Mouse (Mus musculus) right cerebral cortex, postnatal 4 days (tissue): ENCODE data around the gene Kdm4b.
A peak's percentile ranks its signal among the peaks of the same experiment; 100 is the strongest.

ENCODE experiments used
- DNase-seq: peaks from one replicate; pipeline ENCODE4 v3.0.0-alpha.2; 2022

Gene Kdm4b

DNA sequence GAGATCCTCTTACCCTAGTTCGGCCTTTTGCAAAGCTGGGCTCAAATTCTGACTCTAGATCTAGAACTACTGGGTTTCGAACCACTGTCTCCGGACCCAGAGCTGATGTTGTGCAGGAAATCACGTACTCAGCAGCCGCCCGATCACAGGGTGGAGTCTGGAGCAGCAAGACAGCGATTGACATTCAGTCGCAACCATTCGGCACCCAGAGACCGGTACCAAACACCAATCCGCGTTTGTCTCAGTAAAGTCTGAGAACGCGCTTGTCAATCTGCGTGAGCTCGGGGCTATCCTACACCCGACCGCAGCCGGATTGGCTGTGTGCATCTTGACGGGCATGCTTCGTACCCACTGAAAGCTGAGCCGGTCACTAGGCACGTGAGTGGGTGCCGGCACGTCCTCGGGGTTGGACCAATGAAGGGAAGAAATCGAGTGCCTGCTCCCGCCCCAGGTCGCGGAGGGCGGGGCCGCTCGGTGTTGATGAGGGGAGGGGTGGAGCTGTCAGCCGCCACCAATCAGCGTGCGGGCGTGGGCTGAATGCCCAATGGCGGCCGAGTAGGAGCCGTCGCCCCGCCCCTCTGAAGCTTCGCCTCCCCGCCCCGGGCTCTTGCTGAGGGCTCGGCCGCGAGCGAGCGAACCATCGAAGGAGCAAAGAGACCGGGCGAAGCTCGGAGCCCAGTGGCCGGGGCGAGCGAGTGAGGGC lies at the start of gene Kdm4b:
TSS of gene Kdm4b (plus strand) at position 613 of the 703 bp plus-strand sequence.
- DNase-seq = peak; percentile 99

DNA sequence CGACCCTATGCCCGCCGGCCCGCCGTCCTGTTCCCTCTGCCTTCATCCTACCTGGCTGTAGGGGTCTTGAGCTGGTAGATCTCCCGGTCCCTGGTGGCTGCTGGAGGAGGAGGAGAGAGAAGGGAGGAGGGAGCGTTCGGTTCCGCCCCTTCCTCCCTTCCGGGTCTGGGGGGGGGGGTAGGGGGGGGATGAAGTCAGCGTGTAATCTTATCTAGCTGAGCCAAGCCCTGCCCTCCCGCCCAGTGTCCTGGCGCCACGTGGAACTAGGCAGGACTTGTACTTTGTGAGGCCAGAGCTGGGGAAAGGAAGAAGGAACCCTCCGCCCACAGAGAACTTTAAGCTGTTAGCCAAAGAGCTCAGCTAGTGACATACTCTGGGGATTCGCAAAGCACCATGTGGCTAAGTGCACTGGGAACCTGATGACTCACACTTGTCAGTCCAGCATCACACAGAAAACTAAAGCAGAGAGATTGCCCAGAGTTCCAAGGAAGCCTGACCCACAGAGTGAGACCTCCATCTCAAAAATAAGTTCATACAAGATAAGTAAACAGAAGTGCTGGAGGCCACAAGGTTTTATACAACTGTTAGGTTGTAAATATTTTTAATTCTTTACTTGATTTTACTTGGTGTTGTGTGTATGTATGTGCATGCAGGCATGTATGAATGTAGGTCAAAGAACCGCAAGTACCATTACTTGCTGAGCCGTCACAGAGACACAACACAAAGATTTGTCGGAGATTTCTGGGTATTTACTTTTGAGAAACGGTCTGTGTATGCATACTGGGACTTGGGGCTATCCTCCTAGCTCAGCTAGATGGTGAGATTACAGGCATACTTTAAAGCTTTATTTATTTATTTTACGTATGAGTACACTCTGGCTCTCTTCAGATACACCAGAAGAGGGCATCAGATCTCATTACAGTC lies 49.0 kb upstream of the Kdm4b start, which contains the start of gene Ticam1:
TSS of gene Ticam1 (minus strand) at position 144 of the 924 bp plus-strand sequence.
- DNase-seq = peak; percentile 49

DNA sequence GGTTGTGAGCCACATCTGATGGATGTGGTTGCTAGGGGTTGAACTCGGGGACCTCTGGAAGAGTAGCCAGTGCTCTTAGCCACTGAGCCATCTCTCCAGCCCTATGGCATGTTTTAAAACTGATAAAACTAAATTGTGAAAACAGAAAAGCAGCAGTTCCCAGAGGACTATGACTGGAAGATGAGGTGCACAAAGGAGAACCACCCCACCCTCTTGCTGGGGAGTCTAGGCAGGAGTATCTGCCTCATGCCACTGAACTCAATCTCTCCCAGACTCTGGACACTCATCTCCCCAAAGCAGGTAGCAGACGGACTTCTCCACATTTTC lies 48.3 kb upstream of the Kdm4b start:
- DNase-seq = no peak

- no peak for DNase-seq
Measured at GRCm38 (mm10) chr17:56278340-56278739, 47.5 kb upstream of the Kdm4b start.

DNA sequence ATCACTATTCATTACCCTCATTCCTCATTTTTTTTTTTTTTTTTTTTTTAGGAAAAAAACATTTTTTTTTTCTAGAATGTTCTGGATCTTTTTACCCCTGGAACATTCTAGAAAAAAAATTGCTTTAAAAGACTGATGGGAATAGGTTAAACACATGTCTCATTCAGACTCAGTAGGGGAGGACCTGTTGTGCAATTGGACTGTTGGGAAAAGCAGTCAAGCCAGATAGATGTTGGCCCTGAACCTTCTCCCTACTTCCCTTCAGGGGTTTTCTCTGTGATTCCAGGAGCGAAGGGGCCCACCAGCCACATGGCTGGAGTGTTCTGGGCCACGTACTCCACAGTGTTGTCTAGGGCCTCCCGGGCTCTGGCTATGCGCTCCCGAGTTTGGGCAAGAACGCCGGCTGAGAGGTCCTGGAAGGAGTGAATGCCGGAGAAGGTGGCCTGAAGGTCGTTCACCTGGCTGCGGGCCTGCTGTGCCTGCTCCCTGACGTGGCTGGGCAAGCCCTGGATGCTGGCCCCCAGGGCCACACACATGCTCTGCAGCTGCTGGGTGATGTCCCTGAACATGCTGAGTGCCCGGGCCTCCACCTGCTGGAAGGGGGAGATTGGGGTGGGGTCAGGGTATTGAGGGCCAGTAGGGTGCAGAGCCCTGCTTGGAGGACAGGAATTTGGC lies 46.2 kb upstream of the Kdm4b start:
- no peak for DNase-seq

DNA sequence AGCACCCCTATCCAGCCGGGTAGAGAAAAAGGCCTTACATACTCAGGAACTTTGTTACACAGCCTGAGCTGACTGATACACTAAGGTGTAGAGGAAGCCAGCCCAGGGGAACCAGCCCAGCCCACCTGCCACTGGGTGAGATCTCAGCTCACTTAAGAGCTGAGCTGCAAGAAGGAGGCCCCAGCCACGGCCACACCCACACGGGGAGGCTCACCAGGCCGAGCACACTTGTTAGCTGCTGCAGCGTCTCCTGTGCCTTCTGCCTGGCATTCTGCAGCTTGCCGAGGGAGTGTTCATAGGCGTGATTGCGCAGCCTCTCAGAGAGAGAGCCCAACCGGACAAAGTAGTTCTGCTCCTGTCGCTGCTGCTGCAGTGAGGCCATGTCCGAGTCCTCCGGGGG lies 44.7 kb upstream of the Kdm4b start:
- no peak for DNase-seq

GRCm38 (mm10) chr17:56282802-56283201 lies 43.1 kb upstream of the Kdm4b start:
- DNase-seq = no peak

DNA sequence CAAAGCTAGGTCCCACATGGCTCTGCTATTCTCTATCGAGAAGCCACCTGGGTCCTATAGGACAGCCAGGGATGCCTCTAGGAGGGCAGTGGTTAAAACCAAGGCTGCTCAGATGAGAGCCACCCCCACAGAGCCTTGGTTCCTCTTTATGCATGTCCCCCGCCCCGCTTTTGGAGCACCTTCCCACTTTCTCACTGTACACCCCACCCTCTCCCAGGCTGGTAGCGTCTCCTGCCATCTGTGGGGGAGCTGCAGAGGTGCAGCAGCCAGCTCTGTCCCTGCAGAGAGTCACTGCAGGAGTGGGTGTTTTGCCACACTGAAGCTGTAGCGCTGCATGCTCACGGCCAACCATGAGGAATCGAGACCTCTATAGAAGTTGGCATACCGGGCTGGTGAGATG lies 42.5 kb upstream of the Kdm4b start:
- DNase-seq = no peak

- no peak for DNase-seq
Measured at GRCm38 (mm10) chr17:56285995-56286394, 39.9 kb upstream of the Kdm4b start.

GRCm38 (mm10) chr17:56287830-56288229 lies 38.0 kb upstream of the Kdm4b start:
- DNase-seq = no peak

- no peak for DNase-seq
Measured at GRCm38 (mm10) chr17:56288866-56289265, 37.0 kb upstream of the Kdm4b start.

DNA sequence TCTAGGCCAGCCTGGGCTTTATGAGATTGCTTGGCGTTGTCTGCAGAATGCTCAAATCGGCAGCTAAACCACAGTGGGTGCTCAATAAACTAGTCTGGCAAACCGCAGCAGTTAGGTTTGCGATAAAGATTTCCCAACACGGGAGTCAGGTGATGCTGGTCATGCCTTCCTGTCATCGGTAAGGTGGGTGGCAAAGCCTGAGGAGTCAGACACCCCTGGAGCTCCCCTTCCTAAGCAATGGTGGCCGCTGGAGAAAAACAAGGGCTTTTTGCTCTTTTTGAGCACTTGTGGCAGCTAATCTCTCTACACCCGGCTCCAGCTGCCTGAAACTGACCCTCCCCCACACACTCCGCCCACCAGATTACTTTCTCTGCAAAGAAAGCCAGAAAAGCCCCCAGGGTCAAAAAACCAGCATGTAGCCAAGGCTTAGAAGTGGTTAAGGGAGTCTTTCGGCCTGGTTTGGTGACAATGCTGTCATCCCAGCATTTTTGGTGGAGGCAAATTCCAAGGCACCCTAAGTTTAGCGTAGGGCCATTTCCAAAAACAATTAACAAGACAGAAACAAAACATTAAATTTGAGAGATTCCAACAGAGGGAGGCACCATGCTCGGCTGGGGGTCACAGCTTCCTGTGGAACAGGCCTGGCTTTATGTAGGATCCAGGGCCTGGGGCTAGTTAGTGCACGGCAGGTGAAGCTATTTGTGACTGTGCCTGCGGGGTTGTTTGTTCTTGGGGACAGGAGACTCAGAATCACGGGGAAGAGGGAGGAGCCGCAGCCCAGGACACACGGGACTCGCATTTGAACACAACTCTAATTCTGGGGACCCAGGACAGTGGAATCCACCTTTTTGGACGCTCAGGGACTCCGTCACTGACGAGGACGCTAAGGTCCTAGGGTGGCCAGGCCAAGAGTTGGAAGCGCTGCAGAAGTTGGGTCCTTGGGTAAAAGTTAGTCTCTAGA lies 36.2 kb upstream of the Kdm4b start:
- DNase-seq = peak; percentile 19

- peak; percentile 76 for DNase-seq
Measured at GRCm38 (mm10) chr17:56290388-56291170, 35.3 kb upstream of the Kdm4b start.

- DNase-seq = peak; percentile 77
Measured at GRCm38 (mm10) chr17:56291171-56291511, 34.7 kb upstream of the Kdm4b start.

DNA sequence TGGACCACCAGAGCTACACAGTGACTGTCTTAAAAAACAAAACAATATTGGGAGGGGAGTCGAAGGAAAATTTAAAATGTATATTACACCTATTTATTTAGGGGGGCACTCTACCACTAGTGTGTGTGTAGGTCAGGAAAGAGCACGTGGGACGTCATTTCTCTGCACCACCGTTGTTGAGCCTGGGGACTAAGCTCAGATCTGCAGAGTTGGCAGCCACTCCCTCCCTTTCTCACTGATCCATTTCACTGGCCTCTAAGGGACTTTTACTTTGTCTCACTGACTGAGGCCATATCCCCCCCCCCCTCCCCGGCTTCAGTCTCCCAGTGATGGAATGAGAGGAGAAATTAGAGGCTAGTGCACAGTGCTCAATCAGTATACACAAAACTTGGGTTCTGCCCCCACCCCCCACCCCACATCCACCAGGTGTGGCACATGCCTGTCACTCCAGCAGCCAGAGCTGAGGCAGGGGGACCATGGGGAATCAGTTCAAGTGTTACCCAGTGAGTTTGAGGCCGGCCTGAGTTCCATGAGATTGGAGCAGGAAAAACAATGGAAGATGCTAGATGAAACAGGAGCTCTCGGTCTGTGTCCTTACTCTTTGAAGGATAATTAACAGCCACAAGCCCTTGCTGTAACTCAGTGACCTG lies 33.9 kb upstream of the Kdm4b start:
- DNase-seq = no peak

- DNase-seq = no peak
Measured at GRCm38 (mm10) chr17:56292531-56293222, 33.2 kb upstream of the Kdm4b start, which contains the start of gene Plin3. TSS of gene Plin3 (minus strand) at chr17:56292873.

- DNase-seq = no peak
Measured at GRCm38 (mm10) chr17:56293291-56293690, 32.6 kb upstream of the Kdm4b start.

- DNase-seq = peak; percentile 23
Measured at GRCm38 (mm10) chr17:56294241-56294640, 31.6 kb upstream of the Kdm4b start.

DNA sequence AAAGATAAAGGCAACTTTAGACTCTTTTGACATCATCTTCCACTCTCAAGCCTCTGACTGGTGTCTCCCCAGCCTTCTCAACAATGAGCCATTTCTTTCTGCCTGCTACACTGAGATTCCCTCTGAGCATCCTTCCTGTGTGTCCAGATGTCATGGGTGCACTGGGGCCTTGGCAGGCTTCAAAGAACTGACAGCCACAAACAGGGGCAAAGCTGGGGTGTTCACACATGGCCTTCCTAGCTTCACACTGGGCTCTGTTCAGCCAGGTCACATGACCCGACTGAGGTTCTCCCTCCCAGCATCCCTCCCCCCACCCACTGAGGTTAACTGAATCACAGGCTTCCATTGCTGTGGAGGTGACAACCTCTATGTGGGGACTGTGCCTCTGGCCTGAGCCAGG lies 29.7 kb upstream of the Kdm4b start:
- DNase-seq = no peak

DNA sequence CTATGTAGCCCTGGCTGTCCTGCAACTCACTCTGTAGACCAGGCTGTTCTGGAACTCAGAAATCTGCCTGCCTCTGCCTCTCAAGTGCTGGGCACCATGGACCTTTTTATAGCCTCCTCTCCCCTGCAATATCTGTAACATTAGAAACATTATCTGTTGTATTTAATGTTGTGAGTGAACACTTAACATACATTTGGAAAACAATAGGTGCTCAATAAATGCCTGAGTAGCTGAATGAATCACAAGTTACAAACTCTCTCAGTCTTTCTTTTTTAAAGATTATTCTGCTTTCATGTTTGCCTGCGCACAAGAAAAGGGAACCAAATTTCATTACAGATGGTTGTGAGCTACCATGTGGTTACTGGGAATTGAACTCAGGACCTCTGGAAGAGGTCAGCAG lies 27.6 kb upstream of the Kdm4b start:
- DNase-seq = no peak
